Mouse (Mus musculus) MEL (cell line): Measurements from ENCODE around the gene Kcnh1.

ENCODE experiments used
- BHLHE40 ChIP-seq: IDR thresholded peaks from 2 replicates; pipeline ENCODE4 v1.6.1; 2012; ENCODE audit warnings: low read depth, mild to moderate bottlenecking, inconsistent platforms, low read length, improper control_type of control experiment, borderline replicate concordance
- CTCF ChIP-seq, 3 experiments: IDR thresholded peaks in 2 of 3; conservative IDR thresholded peaks in 1 of 3; 2 replicates each; pipeline ENCODE4 v1.5.1; 2011 to 2012; ENCODE audit warnings: low read length in 3 of 3, low read depth in 2 of 3, mild to moderate bottlenecking in 2 of 3, improper control_type of control experiment in 1 of 3, inconsistent platforms in 1 of 3, mixed read lengths in 1 of 3, moderate library complexity in 1 of 3; ENCODE audit not compliant: control insufficient read depth in 1 of 3, insufficient read depth in 1 of 3, poor library complexity in 1 of 3, severe bottlenecking in 1 of 3
- ELF1 ChIP-seq: IDR thresholded peaks from 2 replicates; pipeline ENCODE4 v1.6.1; 2014; ENCODE audit warnings: low read depth, mild to moderate bottlenecking, inconsistent platforms, low read length, improper control_type of control experiment, moderate library complexity
- EP300 ChIP-seq, 2 experiments: IDR thresholded peaks; 2 replicates each; pipeline ENCODE4 v1.6.1; 2011; ENCODE audit warnings: improper control_type of control experiment in 2 of 2, low read length in 2 of 2, low read depth in 1 of 2, mild to moderate bottlenecking in 1 of 2
- HCFC1 ChIP-seq: IDR thresholded peaks from 2 replicates; pipeline ENCODE4 v1.6.1; 2012; ENCODE audit warnings: low read depth, mild to moderate bottlenecking, inconsistent platforms, low read length, improper control_type of control experiment, moderate library complexity
- MAFK ChIP-seq: IDR thresholded peaks from 2 replicates; pipeline ENCODE4 v1.6.1; 2011; ENCODE audit warnings: low read depth, mild to moderate bottlenecking, low read length, improper control_type of control experiment, borderline replicate concordance
- MAX ChIP-seq: IDR thresholded peaks from 2 replicates; pipeline ENCODE4 v1.6.1; 2011; ENCODE audit warnings: low read length, improper control_type of control experiment
- MYB ChIP-seq: IDR thresholded peaks from 2 replicates; pipeline ENCODE4 v1.6.1; 2011; ENCODE audit warnings: mild to moderate bottlenecking, low read depth, low read length, improper control_type of control experiment
- POLR2A ChIP-seq, 2 experiments: IDR thresholded peaks; 2 replicates each; pipeline ENCODE4 v1.6.1; 2011 to 2012; ENCODE audit warnings: low read length in 2 of 2, mild to moderate bottlenecking in 2 of 2, control low read depth in 1 of 2, improper control_type of control experiment in 1 of 2, low read depth in 1 of 2, moderate library complexity in 1 of 2; ENCODE audit not compliant: control insufficient read depth in 1 of 2, insufficient read depth in 1 of 2, poor library complexity in 1 of 2
- POLR2AphosphoS5 ChIP-seq: IDR thresholded peaks from 2 replicates; pipeline ENCODE4 v1.6.1; 2012; ENCODE audit warnings: low read depth, borderline replicate concordance, mild to moderate bottlenecking, inconsistent platforms, low read length, moderate library complexity, mixed read lengths
- SIN3A ChIP-seq: IDR thresholded peaks from 2 replicates; pipeline ENCODE4 v1.6.1; 2012; ENCODE audit warnings: low read length, improper control_type of control experiment, inconsistent platforms
- TBP ChIP-seq: IDR thresholded peaks from 2 replicates; pipeline ENCODE4 v1.8.0; 2011; ENCODE audit warnings: low read depth, low read length, improper control_type of control experiment
- USF1 ChIP-seq: IDR thresholded peaks from 2 replicates; pipeline ENCODE4 v1.6.1; 2014; ENCODE audit warnings: low read depth, mild to moderate bottlenecking, inconsistent platforms, low read length, improper control_type of control experiment, moderate library complexity
- ZC3H11A ChIP-seq: IDR thresholded peaks from 2 replicates; pipeline ENCODE4 v1.6.1; 2012; ENCODE audit warnings: low read depth, mild to moderate bottlenecking, inconsistent platforms, low read length, improper control_type of control experiment

DNA sequence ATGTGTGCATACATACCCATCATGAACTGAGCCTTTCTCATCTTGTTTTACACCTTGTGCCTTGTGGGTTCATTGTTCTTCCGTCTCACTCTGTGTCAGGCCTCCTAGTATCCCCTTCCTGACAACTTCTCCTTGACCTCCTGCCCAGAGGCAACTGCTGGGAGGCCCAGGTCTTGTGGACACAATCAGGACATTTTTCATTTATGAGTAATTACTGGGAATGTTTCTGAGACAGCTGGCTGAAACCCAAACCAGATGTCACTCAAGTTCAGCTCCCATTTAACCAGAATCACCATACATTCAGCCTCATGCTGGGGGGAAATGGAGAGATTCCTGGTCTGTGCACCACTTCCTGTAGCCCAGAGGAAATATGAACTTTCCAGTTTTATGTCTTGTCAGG lies 263.9 kb downstream of the Kcnh1 start:
- TF ChIP-seq TBP (no peak), CTCF (IDR thresholded peaks at IDR 0.05 in 2 of 3, conservative IDR thresholded peaks at IDR 0.05 in 1 of 3; ENCODE audit: control insufficient read depth in 1 of 3, insufficient read depth in 1 of 3, low read depth in 2 of 3, low read length in 3 of 3, poor library complexity in 1 of 3, severe bottlenecking in 1 of 3) (no peak), MYB (no peak), MAFK (no peak), ELF1 (no peak), POLR2A (IDR thresholded peaks at IDR 0.05; ENCODE audit: control insufficient read depth in 1 of 2, insufficient read depth in 1 of 2, low read depth in 1 of 2, low read length in 2 of 2, poor library complexity in 1 of 2) (no peak), MAX (no peak), POLR2AphosphoS5 (no peak), SIN3A (no peak), HCFC1 (no peak), EP300 (IDR thresholded peaks at IDR 0.05; ENCODE audit: low read depth in 1 of 2, low read length in 2 of 2) (no peak), BHLHE40 (no peak), ZC3H11A (no peak), USF1 (no peak)
